Mouse (Mus musculus) lung, postnatal 0 days (tissue): ENCODE results near the gene 4930568D16Rik.

Experiments used
- CTCF ChIP-seq: IDR thresholded peaks from 2 replicates; pipeline ENCODE4 v1.5.1; 2016; ENCODE audit warnings: antibody characterized with exemption, mild to moderate bottlenecking
- EP300 ChIP-seq: IDR thresholded peaks from 2 replicates; pipeline ENCODE4 v1.6.1; 2016; ENCODE audit warnings: antibody characterized with exemption, mild to moderate bottlenecking, control low read depth

- no peak for TF ChIP-seq CTCF
- TF ChIP-seq EP300 = no peak
These were observed 48.9 kb upstream of the 4930568D16Rik start for GRCm38 (mm10) chr2:35416473-35416872.
